Mouse (Mus musculus): ENCODE measurements around the gene Efna5. TPM values are rescaled to one million over a fixed set of nuclear protein-coding genes. Genes with fewer than 3 reads are reported as not detected.

The Efna5 gene
- polyA plus RNA-seq, 1 experiment from 2014 or later = 2.6 TPM

GRCm38 (mm10) chr17:62880311-62881175, 574 bp downstream of the Efna5 start:
- H3K36me3 ChIP-seq = no peaks in the 10 kb centered on the region
- peak overlapping the region; percentile 49 for H3K9ac ChIP-seq
- DNase-seq (no peak), ATAC-seq (ENCODE audit: low read depth) (no peak)
- H3K9me3 ChIP-seq (replicated peaks) = no peaks in the 10 kb centered on the region
- WGBS (ENCODE audit: insufficient replicate concordance) = 1% methylated on average over 82 of the region's 82 CpGs
- peak overlapping the region; percentile 61 for H3K4me3 ChIP-seq (replicated peaks)
- peak overlapping the region; percentile 74 for H3K4me2 ChIP-seq
- no peak overlapping the region for H3K27ac ChIP-seq
- H3K4me1 ChIP-seq (replicated peaks) = 0 out of 2 replicates have a peak, but pooled peaks cover 14% of the 10 kb centered on the region
- peaks cover 76% of the 10 kb centered on the region for H3K27me3 ChIP-seq

- Histone ChIP-seq H3K36me3 (no peaks in the 10 kb centered on the region), H3K9ac (peak overlapping the region; percentile 45; the same call in 1 of the 2 replicates), H3K27me3 (peaks cover 70% of the 10 kb centered on the region), H3K4me3 (replicated peaks) (peak overlapping the region; percentile 61), H3K4me2 (peak overlapping the region; percentile 74), H3K9me3 (replicated peaks) (no peaks in the 10 kb centered on the region), H3K27ac (no peak overlapping the region), H3K4me1 (replicated peaks) (0 out of 2 replicates have a peak, but pooled peaks cover 14% of the 10 kb centered on the region)
- DNase-seq = no peak
- no peak for ATAC-seq (ENCODE audit: low read depth)
- WGBS (ENCODE audit: insufficient replicate concordance) = 1% methylated on average over 45 of the region's 45 CpGs
These were observed 1.4 kb downstream of the Efna5 start for GRCm38 (mm10) chr17:62879526-62880310.

GRCm38 (mm10) chr17:62875727-62876126, 5.4 kb downstream of the Efna5 start:
- Histone ChIP-seq H3K27me3 (peaks cover 30% of the 10 kb centered on the region), H3K9ac (no peak overlapping the region), H3K36me3 (no peaks in the 10 kb centered on the region), H3K4me2 (no peak overlapping the region), H3K27ac (no peak overlapping the region), H3K9me3 (replicated peaks) (no peaks in the 10 kb centered on the region), H3K4me1 (replicated peaks) (0 out of 2 replicates have a peak, but pooled peaks cover 3% of the 10 kb centered on the region), H3K4me3 (replicated peaks) (no peak overlapping the region)
- DNase-seq (no peak), ATAC-seq (ENCODE audit: low read depth) (no peak)
- WGBS (ENCODE audit: insufficient replicate concordance) = 13% methylated on average over 3 of the region's 3 CpGs

GRCm38 (mm10) chr17:62871928-62872327, 9.2 kb downstream of the Efna5 start:
- no peak overlapping the region for H3K27ac ChIP-seq
- H3K4me3 ChIP-seq (replicated peaks) = no peak overlapping the region
- H3K36me3 ChIP-seq = no peaks in the 10 kb centered on the region
- DNase-seq (no peak), ATAC-seq (ENCODE audit: low read depth) (no peak)
- H3K4me1 ChIP-seq (replicated peaks) = no peaks in the 10 kb centered on the region
- 53% methylated on average over 3 of the region's 3 CpGs for WGBS (ENCODE audit: insufficient replicate concordance)
- no peak overlapping the region for H3K4me2 ChIP-seq
- no peak overlapping the region for H3K9ac ChIP-seq
- H3K9me3 ChIP-seq (replicated peaks) = no peaks in the 10 kb centered on the region
- no peaks in the 10 kb centered on the region for H3K27me3 ChIP-seq

GRCm38 (mm10) chr17:62871191-62871590, 9.9 kb downstream of the Efna5 start:
- H3K4me1 ChIP-seq (replicated peaks) = no peaks in the 10 kb centered on the region
- no peak overlapping the region for H3K27ac ChIP-seq
- no peaks in the 10 kb centered on the region for H3K36me3 ChIP-seq
- no peak overlapping the region for H3K4me2 ChIP-seq
- DNase-seq = no peak
- no peak for ATAC-seq (ENCODE audit: low read depth)
- no peak overlapping the region for H3K9ac ChIP-seq
- H3K9me3 ChIP-seq (replicated peaks) = no peaks in the 10 kb centered on the region
- H3K4me3 ChIP-seq (replicated peaks) = no peak overlapping the region
- WGBS (ENCODE audit: insufficient replicate concordance) = 64% methylated on average over 5 of the region's 5 CpGs
- H3K27me3 ChIP-seq = no peaks in the 10 kb centered on the region

- no peak for ATAC-seq (ENCODE audit: low read depth)
- 74% methylated on average over 5 of the region's 5 CpGs for WGBS (ENCODE audit: insufficient replicate concordance)
These were observed 10.7 kb downstream of the Efna5 start for GRCm38 (mm10) chr17:62870446-62870845.

GRCm38 (mm10) chr17:62864966-62865365, 16.2 kb downstream of the Efna5 start:
- Histone ChIP-seq H3K27me3 (no peaks in the 10 kb centered on the region), H3K27ac (no peak overlapping the region), H3K9me3 (replicated peaks) (no peaks in the 10 kb centered on the region), H3K9ac (no peak overlapping the region), H3K4me3 (replicated peaks) (no peak overlapping the region), H3K4me2 (no peak overlapping the region), H3K4me1 (replicated peaks) (no peaks in the 10 kb centered on the region), H3K36me3 (no peaks in the 10 kb centered on the region)
- 71% methylated on average over 8 of the region's 8 CpGs for WGBS (ENCODE audit: insufficient replicate concordance)
- DNase-seq (no peak), ATAC-seq (ENCODE audit: low read depth) (no peak)

More at GRCm38 (mm10) chr17:62870446-62870845, 10.7 kb downstream of the Efna5 start:
- Histone ChIP-seq H3K9ac (no peak overlapping the region), H3K4me1 (replicated peaks) (no peaks in the 10 kb centered on the region), H3K36me3 (no peaks in the 10 kb centered on the region), H3K9me3 (replicated peaks) (no peaks in the 10 kb centered on the region), H3K27me3 (no peaks in the 10 kb centered on the region), H3K4me2 (no peak overlapping the region), H3K4me3 (replicated peaks) (no peak overlapping the region), H3K27ac (no peak overlapping the region)
- DNase-seq = no peak

- ATAC-seq (ENCODE audit: low read depth) (no peak), DNase-seq (no peak)
- Histone ChIP-seq H3K4me1 (replicated peaks) (no peaks in the 10 kb centered on the region), H3K4me2 (no peak overlapping the region), H3K36me3 (no peaks in the 10 kb centered on the region), H3K9me3 (replicated peaks) (no peaks in the 10 kb centered on the region), H3K27me3 (no peaks in the 10 kb centered on the region), H3K4me3 (replicated peaks) (no peak overlapping the region), H3K9ac (no peak overlapping the region), H3K27ac (0 out of 2 replicates have a peak overlapping the region, but pooled peaks have one; percentile 32)
- WGBS (ENCODE audit: insufficient replicate concordance) = 49% methylated on average over 3 of the region's 3 CpGs
These were observed 18.1 kb downstream of the Efna5 start for GRCm38 (mm10) chr17:62863004-62863403.

GRCm38 (mm10) chr17:62862298-62862999, 18.7 kb downstream of the Efna5 start:
- H3K4me2 ChIP-seq = no peak overlapping the region
- no peaks in the 10 kb centered on the region for H3K4me1 ChIP-seq (replicated peaks)
- no peaks in the 10 kb centered on the region for H3K9me3 ChIP-seq (replicated peaks)
- ATAC-seq (ENCODE audit: low read depth) (no peak), DNase-seq (no peak)
- no peaks in the 10 kb centered on the region for H3K36me3 ChIP-seq
- no peak overlapping the region for H3K4me3 ChIP-seq (replicated peaks)
- 45% methylated on average over 12 of the region's 12 CpGs for WGBS (ENCODE audit: insufficient replicate concordance)
- no peaks in the 10 kb centered on the region for H3K27me3 ChIP-seq
- no peak overlapping the region for H3K9ac ChIP-seq
- H3K27ac ChIP-seq = peak overlapping the region; percentile 32; the same call in 1 of the 2 replicates

GRCm38 (mm10) chr17:62857275-62857674, 23.8 kb downstream of the Efna5 start:
- no peak for DNase-seq
- Histone ChIP-seq H3K27me3 (no peaks in the 10 kb centered on the region), H3K4me2 (no peak overlapping the region), H3K27ac (no peak overlapping the region), H3K36me3 (no peaks in the 10 kb centered on the region), H3K4me1 (replicated peaks) (no peaks in the 10 kb centered on the region), H3K9ac (no peak overlapping the region), H3K4me3 (replicated peaks) (no peak overlapping the region), H3K9me3 (replicated peaks) (no peaks in the 10 kb centered on the region)
- 20% methylated on average over 8 of the region's 8 CpGs for WGBS (ENCODE audit: insufficient replicate concordance)
- ATAC-seq (ENCODE audit: low read depth) = no peak

GRCm38 (mm10) chr17:62853741-62854140, 27.4 kb downstream of the Efna5 start:
- ATAC-seq (ENCODE audit: low read depth) (no peak), DNase-seq (no peak)
- no peaks in the 10 kb centered on the region for H3K9me3 ChIP-seq (replicated peaks)
- H3K4me3 ChIP-seq (replicated peaks) = no peak overlapping the region
- no peak overlapping the region for H3K27ac ChIP-seq
- H3K36me3 ChIP-seq = no peaks in the 10 kb centered on the region
- no peaks in the 10 kb centered on the region for H3K27me3 ChIP-seq
- H3K9ac ChIP-seq = no peak overlapping the region
- H3K4me2 ChIP-seq = no peak overlapping the region
- WGBS (ENCODE audit: insufficient replicate concordance) = 33% methylated on average over 6 of the region's 6 CpGs
- no peaks in the 10 kb centered on the region for H3K4me1 ChIP-seq (replicated peaks)

Data from liver, embryonic 13.5 days (tissue).